18 mouse cellular contexts compared by ENCODE assay signal in genomic region chr12:100775291-100775690, GRCm38 (mm10). TPM values are rescaled to one million over a fixed set of nuclear protein-coding genes. Genes with fewer than 3 reads are reported as not detected.
DNase-seq lines count a peak whose midpoint lies in the region; ATAC-seq and TF ChIP-seq lines count a peak whose summit lies in the region.
"Had no signal": no experiment of that assay in that cellular context is flagged by ENCODE, and none has a peak within 500 bp of the region (broad histone marks: within the 10 kb centered on the region; RNA-seq: fewer than 3 reads in every experiment).

No protein-coding gene starts in this region.

- no peak overlapping the region for H3K9ac ChIP-seq in kidney, embryonic 15.5 days
- H3K9ac ChIP-seq: embryonic facial prominence, embryonic 15.5 days; forebrain, embryonic 15.5 days; heart, embryonic 13.5 days; hindbrain, embryonic 13.5 days had no signal

- no peak for ATAC-seq in kidney, embryonic 15.5 days (replicated peaks; ENCODE audit: low FRiP score)
- ATAC-seq: forebrain, embryonic 15.5 days; hindbrain, postnatal 0 days had no signal

- no peak overlapping the region for H3K4me2 ChIP-seq in kidney, embryonic 15.5 days
- peak overlapping the region; percentile 8 for H3K4me2 ChIP-seq in myocyte (ENCODE audit: low read depth)
- H3K4me2 ChIP-seq: embryonic facial prominence, embryonic 15.5 days; forebrain, embryonic 15.5 days; heart, embryonic 13.5 days; hindbrain, embryonic 13.5 days had no signal

- peak; percentile 34 for DNase-seq in kidney, adult 11 months
- DNase-seq in kidney, postnatal 4 days: no peak
- peak; percentile 48 to 60 for DNase-seq in kidney, postnatal 36 days
- no peak for DNase-seq in yolk sac, embryonic 10.5 days (ENCODE audit: low spot score)
- DNase-seq: cerebellum, adult 11 months; cerebellum, adult 8-10 months; cerebellum, postnatal 14 days; embryo, embryonic 11 days; gastrocnemius, postnatal 10 days had no signal

- TF ChIP-seq POLR2A in myocyte (IDR thresholded peaks at IDR 0.05; ENCODE audit: insufficient read length, low read depth): no peak

- no peak overlapping the region for H3K27ac ChIP-seq in kidney, embryonic 15.5 days
- H3K27ac ChIP-seq: embryonic facial prominence, embryonic 15.5 days; forebrain, embryonic 10.5 days; forebrain, embryonic 15.5 days; heart, embryonic 13.5 days; hindbrain, embryonic 13.5 days; hindbrain, postnatal 0 days had no signal

- no peaks in the 10 kb centered on the region for H3K27me3 ChIP-seq in kidney, embryonic 15.5 days
- no peaks in the 10 kb centered on the region for H3K27me3 ChIP-seq in myocyte (ENCODE audit: control insufficient read depth, insufficient read depth, insufficient read length)
- H3K27me3 ChIP-seq: embryonic facial prominence, embryonic 15.5 days; forebrain, embryonic 15.5 days; heart, embryonic 13.5 days; hindbrain, embryonic 13.5 days had no signal

- no peak overlapping the region for H3ac ChIP-seq in myocyte (ENCODE audit: control insufficient read depth, insufficient read length)

- no peaks in the 10 kb centered on the region for H3K36me3 ChIP-seq in kidney, embryonic 15.5 days
- no peaks in the 10 kb centered on the region for H3K36me3 ChIP-seq in myocyte (ENCODE audit: control insufficient read depth, insufficient read depth)
- H3K36me3 ChIP-seq: embryonic facial prominence, embryonic 15.5 days; forebrain, embryonic 10.5 days; forebrain, embryonic 15.5 days; heart, embryonic 13.5 days; hindbrain, embryonic 13.5 days had no signal

- peaks cover 17% of the 10 kb centered on the region for H3K4me1 ChIP-seq in kidney, embryonic 15.5 days

- H3K4me3 ChIP-seq in kidney, embryonic 15.5 days (replicated peaks): no peak overlapping the region
- H3K4me3 ChIP-seq in myocyte: no peak overlapping the region
- H3K4me3 ChIP-seq: embryonic facial prominence, embryonic 15.5 days; erythroblast, embryonic 14.5 days; forebrain, embryonic 10.5 days; forebrain, embryonic 15.5 days; heart, embryonic 13.5 days; hindbrain, embryonic 13.5 days had no signal

- H3K9me3 ChIP-seq in kidney, embryonic 15.5 days (replicated peaks): no peaks in the 10 kb centered on the region
- H3K9me3 ChIP-seq: embryonic facial prominence, embryonic 15.5 days; forebrain, embryonic 10.5 days; forebrain, embryonic 15.5 days; heart, embryonic 13.5 days; hindbrain, embryonic 13.5 days had no signal

- H3K79me2 ChIP-seq in myocyte (ENCODE audit: control insufficient read depth, insufficient read depth): no peaks in the 10 kb centered on the region

TF ChIP-seq in myocyte, 11 proteins besides CTCF, POLR2A, EP300 and RAD21:
- no peak for TF ChIP-seq E2F4 (IDR thresholded peaks at IDR 0.05; ENCODE audit: insufficient read depth)
- TF ChIP-seq REST (IDR thresholded peaks at IDR 0.05; ENCODE audit: insufficient read depth, insufficient read length): no peak
- no peak for TF ChIP-seq TCF3 (IDR thresholded peaks at IDR 0.05; ENCODE audit: insufficient read length, low read depth)

RNA-seq across cellular contexts. Expression of gene Dglucy, which starts 3.6 kb away (rescaled TPM):
- 2.6 and 3.0 TPM in 2 replicates for polyA plus RNA-seq in kidney, embryonic 15.5 days (2015; fragmentation: Nextera tagmentation; extraction: Ambion mirVana)
- 24.4 TPM for polyA plus RNA-seq in myocyte (2012; fragmentation: generic; extraction: Trizol)
- polyA plus RNA-seq: erythroblast, embryonic 14.5 days had no signal

RNA-seq across cellular contexts. Expression of gene Rps6ka5, which starts 48.5 kb away (rescaled TPM):
- polyA plus RNA-seq in kidney, embryonic 15.5 days (2015; fragmentation: Nextera tagmentation; extraction: Ambion mirVana): 3.9 and 4.9 TPM in 2 replicates
- polyA plus RNA-seq in myocyte (2012; fragmentation: generic; extraction: Trizol): 1.9 TPM

Comparison
In these comparisons a context has a peak if more than half of its experiments do, and no peak if none do; other contexts are left out.
1. DNase-seq: peak in kidney, adult 11 months (single experiment) and kidney, postnatal 36 days (2 of 2); none in kidney, postnatal 4 days (0 of 2) and yolk sac, embryonic 10.5 days (single experiment).